Mouse (Mus musculus) lung, postnatal 0 days (tissue): ENCODE results near the gene Grasp. TPM values are rescaled to one million over a fixed set of nuclear protein-coding genes. Genes with fewer than 3 reads are reported as not detected.

Experiments
- ATAC-seq: fragments of 200-750 bp; cut with Nextera tagmentation; 2 replicates; pipeline ENCODE4 v1.8.0; 2017; ENCODE audit warnings: moderate library complexity
- DNase-seq: peaks from one replicate; pipeline ENCODE4 v3.0.0-alpha.2; 2016; ENCODE audit warnings: low spot score
- H3K27ac ChIP-seq: fragments of 300-500 bp; sonication (generic); 2 replicates; pipeline ENCODE4 v1.5.1; 2014; ENCODE audit warnings: antibody characterized with exemption, mild to moderate bottlenecking, low read length, mixed read lengths
- H3K27me3 ChIP-seq: fragments of 300-500 bp; sonication (generic); replicated peaks from 2 replicates; pipeline ENCODE4 v1.6.1; 2014; ENCODE audit warnings: low read length, mixed read lengths; ENCODE audit not compliant: insufficient read depth
- H3K36me3 ChIP-seq: fragments of 300-500 bp; sonication (generic); 2 replicates; pipeline ENCODE4 v1.6.1; 2014; ENCODE audit warnings: low read length, mixed read lengths; ENCODE audit not compliant: insufficient read depth
- H3K4me1 ChIP-seq: fragments of 300-500 bp; sonication (generic); 2 replicates; pipeline ENCODE4 v1.6.1; 2014; ENCODE audit warnings: antibody characterized with exemption, low read depth, low read length, mixed read lengths; ENCODE audit not compliant: insufficient read depth
- H3K4me2 ChIP-seq: fragments of 300-500 bp; sonication (generic); replicated peaks from 2 replicates; pipeline ENCODE4 v1.6.1; 2014; ENCODE audit warnings: low read depth, mild to moderate bottlenecking, low read length, moderate library complexity, mixed read lengths
- H3K4me3 ChIP-seq: fragments of 300-500 bp; sonication (generic); 2 replicates; pipeline ENCODE4 v1.5.1; 2014; ENCODE audit warnings: low read depth, low read length
- H3K9ac ChIP-seq: fragments of 300-500 bp; sonication (generic); replicated peaks from 2 replicates; pipeline ENCODE4 v1.6.1; 2014; ENCODE audit warnings: low read depth, mild to moderate bottlenecking
- H3K9me3 ChIP-seq: fragments of 300-500 bp; sonication (generic); 2 replicates; pipeline ENCODE4 v1.6.1; 2016; ENCODE audit warnings: low read length, mixed read lengths
- CTCF ChIP-seq: IDR thresholded peaks from 2 replicates; pipeline ENCODE4 v1.5.1; 2016; ENCODE audit warnings: antibody characterized with exemption, mild to moderate bottlenecking
- EP300 ChIP-seq: IDR thresholded peaks from 2 replicates; pipeline ENCODE4 v1.6.1; 2016; ENCODE audit warnings: antibody characterized with exemption, mild to moderate bottlenecking, control low read depth
- WGBS: fragments of 180-500 bp; shearing (Covaris S2); extraction: QIAGEN DNeasy Blood & Tissue Kit; methylation state at CpG from one replicate; pipeline ENCODE4 v1.1.7; 2014; 5-methylcytosine and 5-hydroxymethylcytosine counted together
- polyA plus RNA-seq: library from polyadenylated mRNA; unstranded; fragments of >200 nt; fragmentation: Nextera tagmentation; extraction: Ambion mirVana; gene quantifications from 2 replicates; pipeline ENCODE4 v1.2.1, GENCODE M21; 2015

Gene Grasp
- polyA plus RNA-seq, 1 experiment from 2014 or later, result 8.6 TPM

GRCm38 (mm10) chr15:101248029-101248710 is 24.2 kb downstream of the Grasp start:
- no peak overlapping the region for H3K4me2 ChIP-seq
- H3K27me3 ChIP-seq, result no peaks in the 10 kb centered on the region
- H3K9me3 ChIP-seq, result no peaks in the 10 kb centered on the region
- peak overlapping the region; percentile 44 for H3K27ac ChIP-seq
- no peak overlapping the region for H3K9ac ChIP-seq
- 38% methylated on average over 5 of the region's 5 CpGs for WGBS
- TF ChIP-seq EP300 (no peak), CTCF (no peak)
- peaks cover 11% of the 10 kb centered on the region; the same call in 1 of the 2 replicates for H3K4me1 ChIP-seq
- DNase-seq (peak; percentile 61), ATAC-seq (no peak)
- no peak overlapping the region for H3K4me3 ChIP-seq
- H3K36me3 ChIP-seq, result no peaks in the 10 kb centered on the region

- no peak for ATAC-seq
- Histone ChIP-seq H3K9me3 (no peaks in the 10 kb centered on the region), H3K36me3 (no peaks in the 10 kb centered on the region), H3K27ac (no peak overlapping the region), H3K4me2 (no peak overlapping the region), H3K4me3 (no peak overlapping the region), H3K9ac (no peak overlapping the region), H3K27me3 (no peaks in the 10 kb centered on the region), H3K4me1 (peaks cover 11% of the 10 kb centered on the region; the same call in 1 of the 2 replicates)
- DNase-seq, result no peak
- TF ChIP-seq EP300, result no peak
- TF ChIP-seq CTCF, result no peak
- WGBS, result 70% methylated on average over 9 of the region's 9 CpGs
These were observed 26.3 kb downstream of the Grasp start for GRCm38 (mm10) chr15:101250220-101250800.

GRCm38 (mm10) chr15:101251930-101252329 is 27.9 kb downstream of the Grasp start:
- Histone ChIP-seq H3K4me2 (no peak overlapping the region), H3K9me3 (no peaks in the 10 kb centered on the region), H3K4me1 (peaks cover 9% of the 10 kb centered on the region; the same call in 1 of the 2 replicates), H3K4me3 (no peak overlapping the region), H3K27me3 (no peaks in the 10 kb centered on the region), H3K9ac (no peak overlapping the region), H3K36me3 (no peaks in the 10 kb centered on the region), H3K27ac (no peak overlapping the region)
- WGBS, result 94% methylated on average over 5 of the region's 5 CpGs
- no peak for TF ChIP-seq CTCF
- TF ChIP-seq EP300, result no peak
- ATAC-seq, result no peak
- no peak for DNase-seq

GRCm38 (mm10) chr15:101252614-101253013 is 28.6 kb downstream of the Grasp start:
- Histone ChIP-seq H3K9ac (no peak overlapping the region), H3K27me3 (no peaks in the 10 kb centered on the region), H3K27ac (no peak overlapping the region), H3K4me1 (peaks cover 5% of the 10 kb centered on the region; the same call in 1 of the 2 replicates), H3K9me3 (no peaks in the 10 kb centered on the region), H3K36me3 (no peaks in the 10 kb centered on the region), H3K4me2 (no peak overlapping the region), H3K4me3 (no peak overlapping the region)
- peak; percentile 41 for DNase-seq
- TF ChIP-seq EP300, result no peak
- no peak for TF ChIP-seq CTCF
- no peak for ATAC-seq
- WGBS, result 68% methylated on average over 6 of the region's 6 CpGs

- no peaks in the 10 kb centered on the region for H3K27me3 ChIP-seq
- H3K27ac ChIP-seq, result 0 out of 2 replicates have a peak overlapping the region, but pooled peaks have one; percentile 47
- H3K9me3 ChIP-seq, result no peaks in the 10 kb centered on the region
- H3K36me3 ChIP-seq, result no peaks in the 10 kb centered on the region
- 35% methylated on average over 3 of the region's 3 CpGs for WGBS
- DNase-seq (no peak), ATAC-seq (peak; percentile 8; the same call in 1 of the 2 replicates)
- peak overlapping the region; percentile 69 for H3K4me2 ChIP-seq
- no peak overlapping the region for H3K9ac ChIP-seq
- no peak for TF ChIP-seq EP300
- no peak for TF ChIP-seq CTCF
- no peaks in the 10 kb centered on the region for H3K4me1 ChIP-seq
- H3K4me3 ChIP-seq, result peak overlapping the region; percentile 47
These were observed 29.5 kb downstream of the Grasp start for GRCm38 (mm10) chr15:101253563-101253885.

GRCm38 (mm10) chr15:101253886-101254795 is 30.2 kb downstream of the Grasp start, which contains the start of gene Nr4a1:
Nr4a1 (plus strand) TSS chr15:101254269.
- Histone ChIP-seq H3K27me3 (no peaks in the 10 kb centered on the region), H3K9ac (peak within 1 kb of the TSS; percentile 55), H3K4me2 (peak within 1 kb of the TSS; percentile 69), H3K36me3 (no peaks in the 10 kb centered on the region), H3K4me1 (no peaks in the 10 kb centered on the region), H3K9me3 (no peaks in the 10 kb centered on the region), H3K4me3 (peak within 1 kb of the TSS; percentile 47), H3K27ac (0 out of 2 replicates have a peak within 1 kb of the TSS, but pooled peaks have one; percentile 47)
- ATAC-seq (peak; percentile 89), DNase-seq (peak; percentile 90)
- 1% methylated on average over 60 of the region's 82 CpGs for WGBS
- TF ChIP-seq EP300 (no peak; the same call in 1 of the 2 replicates), CTCF (peak; percentile 21; the same call in 1 of the 2 replicates)
